In the genomic region with DNA sequence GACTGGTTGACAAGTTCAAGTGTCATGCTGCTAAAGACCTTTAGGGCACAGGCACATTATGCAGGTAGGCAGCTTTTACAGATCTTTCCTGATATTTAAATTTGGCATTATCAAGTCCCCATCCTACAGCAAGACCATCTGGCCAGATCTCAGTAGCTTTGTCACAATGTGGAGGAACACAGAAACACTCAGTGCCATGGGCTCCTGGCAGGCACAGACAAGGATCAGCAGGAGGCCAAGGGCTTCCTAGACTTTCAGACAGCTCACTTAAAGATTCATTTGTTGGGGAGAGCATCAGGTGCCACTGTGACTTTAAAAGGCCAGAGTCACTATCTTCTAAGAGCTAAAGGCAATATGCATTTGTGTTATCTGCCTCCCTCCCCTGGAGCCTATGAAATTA, we compare ENCODE assay signal across 13 mouse cellular contexts.
"Had no signal": no experiment of that assay in that cellular context is flagged by ENCODE, and none has a peak within 500 bp of the region (broad histone marks: within the 10 kb centered on the region; RNA-seq: fewer than 3 reads in every experiment).

No protein-coding gene starts in this region.

- H3K36me3 ChIP-seq: limb, embryonic 12.5 days; liver, embryonic 13.5 days; lung, embryonic 15.5 days; midbrain, embryonic 12.5 days; neural tube, embryonic 12.5 days had no signal

- DNase-seq: kidney, adult 8-10 months; kidney, postnatal 4 days; liver; liver, embryonic 13.5 days; liver, postnatal 0 days; thymus, adult 18-20 months; thymus, postnatal 25 days had no signal

- H3K27me3 ChIP-seq: limb, embryonic 12.5 days; liver, embryonic 13.5 days; lung, embryonic 15.5 days; midbrain, embryonic 12.5 days; neural tube, embryonic 12.5 days had no signal

- H3K27ac ChIP-seq: kidney, postnatal 0 days; limb, embryonic 12.5 days; liver, embryonic 13.5 days; lung, embryonic 15.5 days; midbrain, embryonic 12.5 days; neural tube, embryonic 12.5 days had no signal

- H3K9ac ChIP-seq: limb, embryonic 12.5 days; liver, embryonic 13.5 days; liver, postnatal 0 days; lung, embryonic 15.5 days; midbrain, embryonic 12.5 days; neural tube, embryonic 12.5 days had no signal

- H3K4me3 ChIP-seq: limb, embryonic 12.5 days; liver, embryonic 13.5 days; lung, embryonic 15.5 days; midbrain, embryonic 12.5 days; myocyte; neural tube, embryonic 12.5 days had no signal

- ATAC-seq: liver, postnatal 0 days had no signal

- H3K9me3 ChIP-seq: limb, embryonic 12.5 days; liver, embryonic 13.5 days; lung, embryonic 15.5 days; midbrain, embryonic 12.5 days; neural tube, embryonic 12.5 days had no signal

- H3K4me2 ChIP-seq: limb, embryonic 12.5 days; liver, embryonic 13.5 days; lung, embryonic 15.5 days; midbrain, embryonic 12.5 days; neural tube, embryonic 12.5 days had no signal
